Mouse (Mus musculus): ENCODE measurements around the gene Fads3.

Fads3 gene

GRCm38 (mm10) chr19:10070186-10070980 lies 29.0 kb downstream of the Fads3 start:
- no peak for DNase-seq (ENCODE audit: low spot score)

DNA sequence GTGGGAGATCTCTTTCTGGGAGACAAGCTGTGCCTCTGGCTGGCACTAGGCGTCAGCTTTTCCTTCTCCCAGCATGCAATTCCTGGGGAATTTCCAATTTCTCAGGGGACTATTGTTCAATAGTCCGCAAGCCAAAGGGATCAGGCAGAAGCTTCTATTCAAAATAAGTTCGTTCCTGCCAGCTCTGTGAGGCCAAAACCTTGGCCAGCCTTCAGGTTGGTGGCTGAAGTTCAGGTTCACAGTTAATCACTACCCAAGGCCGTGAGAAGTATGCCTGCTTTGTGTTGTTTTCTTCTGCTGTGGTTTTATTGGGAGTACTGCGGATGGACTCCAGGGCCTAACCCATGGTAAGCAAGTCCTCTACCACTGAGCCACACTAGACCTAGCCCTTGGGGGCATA lies 29.8 kb downstream of the Fads3 start:
- peak; percentile 56 for DNase-seq (ENCODE audit: low spot score)

DNA sequence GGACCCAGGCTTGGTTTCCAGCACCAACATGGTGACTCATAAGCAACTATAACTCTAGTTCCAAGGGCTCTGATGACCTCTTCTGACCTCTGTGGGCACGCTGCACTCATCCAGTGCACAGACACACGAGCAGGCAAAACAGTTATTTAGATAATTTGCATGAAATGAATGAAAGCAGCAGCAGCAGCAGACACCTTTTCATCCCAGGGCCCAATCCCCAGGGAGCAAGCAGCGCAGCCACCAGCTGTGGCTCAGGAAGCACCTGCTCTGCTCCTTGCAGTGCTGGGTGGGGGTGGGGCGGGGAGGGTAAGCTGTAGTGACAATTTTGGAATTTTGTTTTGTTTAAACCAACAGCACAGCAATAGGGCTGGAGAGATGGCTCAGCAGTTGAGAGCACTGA lies 30.5 kb downstream of the Fads3 start:
- DNase-seq (ENCODE audit: low spot score): no peak

DNA sequence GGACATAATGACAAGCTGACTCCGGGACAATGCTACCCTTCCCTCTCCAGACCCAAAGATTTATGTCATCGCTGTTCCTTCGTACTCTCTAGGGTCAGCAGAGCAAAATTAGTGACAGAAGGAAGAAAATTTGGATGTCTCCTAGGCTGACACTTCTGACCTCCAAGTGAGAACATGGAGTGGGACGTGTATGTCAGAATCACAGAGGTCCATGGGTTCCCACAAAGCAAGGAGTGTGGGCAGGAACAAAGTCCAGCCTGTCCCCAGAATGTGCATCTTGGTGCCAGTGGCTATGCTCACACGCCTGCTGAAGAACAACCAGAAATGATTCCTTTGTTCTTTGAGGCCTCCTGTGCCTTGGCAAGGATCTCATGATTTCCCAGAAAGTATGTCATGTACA lies 31.8 kb downstream of the Fads3 start:
- DNase-seq (ENCODE audit: low spot score): no peak

DNA sequence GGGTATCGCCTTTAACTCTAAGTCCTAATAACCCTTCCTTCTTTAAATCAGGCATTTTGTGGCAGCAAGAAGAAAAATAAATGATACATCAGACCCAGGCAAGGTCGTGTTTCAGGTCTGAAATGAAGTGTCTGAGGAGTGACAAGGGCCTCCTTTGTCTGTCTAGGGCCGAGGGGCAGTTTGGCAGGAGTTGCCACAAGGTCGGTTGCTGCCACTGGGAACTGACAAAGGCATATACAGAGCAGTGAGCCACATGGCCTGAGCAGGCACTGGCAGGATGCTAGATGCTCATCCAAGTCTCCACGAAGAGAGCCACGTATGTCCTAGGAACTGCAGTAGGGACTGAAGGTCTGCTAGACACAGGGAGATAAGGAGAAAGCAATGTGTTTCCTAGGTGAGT lies 37.0 kb downstream of the Fads3 start:
- no peak for DNase-seq (ENCODE audit: low spot score)

GRCm38 (mm10) chr19:10080384-10080783 lies 39.0 kb downstream of the Fads3 start:
- no peak for DNase-seq (ENCODE audit: low spot score)

DNA sequence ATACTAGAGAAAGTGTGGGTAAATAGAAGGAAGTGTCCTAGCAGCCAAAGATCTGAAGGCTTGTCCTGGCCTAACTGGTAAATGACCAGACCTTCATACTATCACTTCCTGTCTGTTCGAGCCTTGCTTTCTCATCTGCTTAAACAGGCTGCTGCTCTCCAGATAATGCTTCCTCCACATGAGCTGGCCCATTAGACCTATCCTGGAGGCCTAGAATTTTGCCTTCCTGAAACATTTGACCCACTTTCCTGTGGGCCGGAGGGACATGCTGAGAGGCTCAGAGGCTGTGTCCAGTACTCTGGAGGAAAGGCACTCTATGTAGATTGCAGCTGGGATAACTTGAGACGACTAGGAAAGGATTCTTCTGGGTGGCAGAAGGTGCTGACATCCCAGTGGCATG lies 40.7 kb downstream of the Fads3 start:
- no peak for DNase-seq (ENCODE audit: low spot score)

- DNase-seq (ENCODE audit: low spot score): no peak
Observed at GRCm38 (mm10) chr19:10085454-10085853, 44.1 kb downstream of the Fads3 start.

DNA sequence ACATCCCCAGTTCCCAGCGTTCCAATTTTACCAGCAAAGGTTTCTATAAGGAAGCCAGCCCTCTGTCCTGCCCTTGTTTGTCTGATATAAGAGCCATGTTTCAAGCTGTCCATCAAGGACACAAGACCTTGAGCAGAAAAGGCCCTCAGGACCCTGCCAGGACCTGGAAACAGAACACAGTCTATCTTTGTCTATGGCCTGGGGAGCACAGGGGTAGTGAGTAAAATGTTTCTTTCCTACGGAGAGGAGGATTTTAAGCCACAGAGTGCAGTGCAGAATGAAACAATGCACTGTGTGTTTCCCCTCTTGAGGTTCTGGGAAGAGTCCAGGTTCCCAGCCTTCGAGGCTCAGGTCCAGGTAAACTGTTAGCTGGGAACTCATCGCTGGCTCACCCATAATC lies 45.6 kb downstream of the Fads3 start:
- no peak for DNase-seq (ENCODE audit: low spot score)

DNA sequence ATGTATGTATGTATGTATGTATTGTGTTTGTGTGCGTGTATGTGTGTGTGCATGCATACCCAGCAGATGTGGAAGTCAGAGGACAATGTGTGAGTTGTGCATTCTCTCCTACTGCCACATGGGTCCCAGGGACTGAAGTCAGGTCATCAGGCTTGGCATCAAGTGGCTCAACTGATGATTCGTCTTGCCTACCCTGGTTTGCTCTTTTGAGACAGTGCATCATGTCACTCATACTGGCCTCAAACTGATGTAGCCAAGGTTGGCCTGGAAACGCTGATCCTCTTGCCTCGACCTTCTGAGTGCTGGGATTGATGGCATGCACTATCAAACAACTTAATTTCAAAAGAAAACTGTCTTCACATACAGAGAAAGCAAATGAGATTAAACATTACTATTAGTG lies 52.5 kb downstream of the Fads3 start:
- DNase-seq (ENCODE audit: low spot score): no peak

DNA sequence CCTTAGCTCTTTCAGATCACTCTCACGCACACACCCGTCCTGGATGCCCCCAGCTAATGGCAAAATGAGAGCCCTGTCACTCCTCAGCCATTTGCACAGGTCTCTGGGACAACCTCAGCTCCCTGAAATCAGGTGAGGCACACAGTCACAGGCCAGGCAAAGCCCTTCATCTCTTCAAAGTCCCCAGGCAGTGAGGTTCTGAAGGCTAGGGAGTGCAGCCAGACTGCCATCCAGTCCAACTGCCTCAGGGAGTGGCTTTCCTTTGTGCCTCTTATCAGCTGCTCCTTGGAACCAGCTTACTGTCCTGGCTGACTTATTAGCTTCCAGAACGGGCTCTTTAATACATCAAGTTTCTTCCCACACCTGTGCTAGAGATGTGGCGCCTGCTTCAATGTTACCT lies 53.3 kb downstream of the Fads3 start:
- no peak for DNase-seq (ENCODE audit: low spot score)

DNA sequence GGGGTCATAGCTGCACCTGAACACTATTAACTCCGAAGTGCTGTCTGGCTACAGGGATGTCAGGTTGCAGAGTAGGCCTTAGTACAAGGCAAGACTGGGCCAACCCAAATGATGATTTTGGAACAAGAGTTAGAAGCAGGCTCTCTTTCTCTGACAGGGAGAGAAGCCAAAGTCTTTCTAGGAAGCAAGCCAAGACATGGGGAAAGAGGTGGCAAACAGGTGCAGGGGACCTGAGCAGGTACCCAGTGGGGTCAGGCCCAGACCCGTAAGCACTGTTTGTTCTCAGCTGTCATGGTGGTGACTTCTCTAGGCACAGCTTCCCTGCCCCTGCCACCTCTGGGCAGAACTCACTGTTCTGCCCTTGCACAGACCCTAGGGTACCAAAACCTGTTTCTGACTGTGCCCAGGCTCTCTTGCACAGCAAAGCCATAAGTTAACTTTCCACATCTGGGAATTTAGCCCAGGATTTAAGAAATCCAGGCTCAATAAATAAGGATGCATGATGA lies 55.1 kb downstream of the Fads3 start:
- DNase-seq (ENCODE audit: low spot score): no peak

DNA sequence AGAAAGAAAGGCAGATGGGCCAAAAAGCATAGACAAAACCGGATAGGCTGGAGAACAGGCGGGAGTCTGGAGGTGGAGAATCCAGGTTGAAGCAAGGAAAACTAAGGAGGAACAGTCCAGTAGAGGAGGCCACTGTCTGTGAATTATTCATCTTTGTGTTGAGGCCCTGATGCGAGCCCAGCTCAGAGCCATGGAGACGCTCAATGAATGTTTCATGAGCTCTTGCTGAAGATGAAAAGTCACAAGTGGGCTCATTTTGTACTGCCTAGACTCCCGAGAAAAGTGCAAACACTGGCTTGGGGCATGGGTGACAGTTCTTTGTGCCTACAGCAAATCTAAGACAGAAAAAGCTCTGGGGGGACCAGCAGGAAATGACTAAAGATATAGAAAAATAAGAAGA lies 56.5 kb downstream of the Fads3 start:
- no peak for DNase-seq (ENCODE audit: low spot score)

GRCm38 (mm10) chr19:10100631-10101071 lies 59.3 kb downstream of the Fads3 start:
- DNase-seq (ENCODE audit: low spot score): peak; percentile 76

DNA sequence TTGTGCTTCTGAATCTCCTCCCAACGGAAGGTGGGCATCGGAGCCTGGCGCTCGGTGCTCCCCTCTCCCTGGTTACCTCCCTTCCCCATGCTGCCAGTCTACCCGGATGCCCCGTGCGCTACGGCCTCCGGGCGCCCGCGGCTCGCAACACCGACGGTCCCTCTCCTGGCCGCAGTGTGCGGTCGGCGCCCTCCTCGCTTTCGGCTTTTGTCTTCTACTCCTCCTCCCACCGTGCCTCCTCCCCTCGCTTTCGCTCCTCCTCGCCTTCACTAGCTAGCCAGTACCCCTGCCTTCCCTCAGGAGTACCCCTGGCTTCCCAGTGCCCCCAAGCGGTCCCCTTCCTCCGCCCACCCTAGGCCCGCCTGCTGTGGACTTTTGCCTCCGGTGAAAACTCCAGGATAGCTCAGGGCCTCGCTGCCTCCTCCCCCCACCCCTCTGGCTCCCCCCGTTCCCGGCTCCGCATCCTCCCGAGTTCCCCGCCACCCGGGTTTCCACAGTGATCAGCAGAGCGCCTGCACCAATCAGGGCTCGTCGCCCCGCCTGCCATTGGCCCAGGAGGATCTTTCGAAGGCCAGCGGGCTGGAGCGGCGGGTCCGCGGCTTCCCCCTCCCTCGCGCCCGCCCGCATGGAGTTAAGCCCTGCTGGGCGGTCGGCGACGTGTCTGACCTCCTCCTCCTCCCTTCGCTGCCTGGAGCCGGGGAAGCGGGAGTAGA lies 60.1 kb downstream of the Fads3 start, which contains the start of gene Fads2:
Gene Fads2, minus strand, starts transcription at position 406 of the 713 bp plus-strand sequence.
- peak; percentile 88 for DNase-seq (ENCODE audit: low spot score)

DNA sequence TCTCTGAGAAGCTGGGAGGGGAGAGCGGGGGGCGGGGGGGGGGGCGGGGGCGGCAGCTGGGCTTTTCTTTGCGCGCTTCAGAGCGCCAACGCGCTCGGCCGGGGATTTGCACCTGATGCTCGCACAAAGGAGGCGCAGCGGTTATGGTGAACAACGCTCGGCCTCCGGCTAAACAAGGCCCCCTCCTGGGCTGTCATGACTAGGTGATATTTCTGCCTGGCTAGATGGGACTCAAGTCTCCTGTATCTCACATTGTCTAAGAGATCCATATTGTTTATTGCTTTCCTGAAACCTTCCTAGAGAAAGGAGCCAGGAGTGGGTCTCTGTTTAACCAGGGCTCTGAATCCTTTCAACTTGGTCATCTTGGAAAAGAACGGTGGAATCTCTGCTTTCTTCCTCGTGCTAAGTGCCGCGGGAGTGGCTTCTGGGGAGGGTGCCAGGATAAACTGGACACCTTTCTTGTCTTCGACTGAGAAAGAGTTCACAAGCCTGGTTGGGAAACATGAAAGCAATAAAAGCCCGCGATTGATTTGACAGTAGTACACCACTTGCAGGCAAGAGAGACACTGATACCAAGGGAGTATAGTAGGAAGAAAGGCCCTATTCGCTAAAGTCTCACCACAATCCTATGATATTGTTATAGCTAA lies 60.8 kb downstream of the Fads3 start:
- DNase-seq (ENCODE audit: low spot score): no peak

GRCm38 (mm10) chr19:10104234-10104633 lies 62.9 kb downstream of the Fads3 start:
- no peak for DNase-seq (ENCODE audit: low spot score)

DNA sequence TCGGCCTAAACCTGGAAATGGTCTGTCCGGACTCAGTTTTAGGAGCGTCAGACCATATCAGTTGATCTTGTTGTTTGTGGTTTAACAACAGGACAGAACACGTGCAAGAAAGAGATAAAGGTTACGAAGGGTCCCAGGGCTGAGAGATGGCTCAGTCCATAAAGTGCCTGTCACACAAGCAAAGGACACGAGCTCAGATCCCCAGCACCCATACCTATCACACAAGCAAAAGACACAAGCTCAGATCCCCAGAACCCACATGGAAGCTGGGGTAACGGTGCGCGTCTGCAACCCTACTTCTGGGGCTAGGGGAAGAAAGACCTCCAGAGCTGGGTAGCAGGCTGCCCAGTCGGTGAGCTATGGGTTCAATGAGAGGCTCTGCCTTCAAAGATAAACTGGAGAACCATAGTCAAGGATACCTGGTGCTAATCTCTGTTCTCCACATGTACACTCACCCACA lies 63.7 kb downstream of the Fads3 start:
- no peak for DNase-seq (ENCODE audit: low spot score)

- no peak for DNase-seq (ENCODE audit: low spot score)
Observed at GRCm38 (mm10) chr19:10106634-10107033, 65.3 kb downstream of the Fads3 start.

DNA sequence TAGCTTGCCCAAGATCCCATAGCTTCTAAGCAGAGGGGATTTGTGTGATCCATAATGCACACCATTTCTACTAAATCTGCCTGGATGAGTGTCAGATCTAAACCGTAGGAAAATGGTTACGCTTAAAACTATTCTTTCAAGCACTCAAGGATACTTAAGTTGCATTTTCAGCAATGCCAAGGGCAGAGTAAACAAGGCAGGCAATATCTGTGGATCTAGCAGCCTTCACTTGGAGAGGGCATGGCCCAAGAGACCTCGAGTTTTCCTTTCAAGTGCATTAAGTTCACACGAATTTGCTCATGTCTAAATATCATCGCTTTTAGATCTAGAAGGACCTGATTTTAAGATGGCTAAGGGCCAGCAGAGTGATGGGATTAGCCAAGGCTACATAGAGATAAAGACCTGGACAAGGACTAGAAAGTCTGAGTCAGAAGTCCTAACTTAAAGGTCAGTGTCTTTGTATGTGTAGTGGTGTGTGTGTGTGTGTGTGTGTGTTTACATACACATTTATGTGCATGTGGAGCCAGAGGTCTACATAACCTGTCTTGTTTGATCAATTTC lies 65.8 kb downstream of the Fads3 start:
- DNase-seq (ENCODE audit: low spot score): no peak

GRCm38 (mm10) chr19:10108129-10108528 lies 66.8 kb downstream of the Fads3 start:
- DNase-seq (ENCODE audit: low spot score): no peak

GRCm38 (mm10) chr19:10108666-10109065 lies 67.3 kb downstream of the Fads3 start:
- no peak for DNase-seq (ENCODE audit: low spot score)
